Mouse (Mus musculus) testis, adult 2 months (tissue): ENCODE data around the gene Igsf3. TPM values are rescaled to one million over a fixed set of nuclear protein-coding genes. Genes with fewer than 3 reads are reported as not detected.

Experiments used
- H3K27ac ChIP-seq: fragments of 200-500 bp; 2 replicates; pipeline ENCODE4 v1.5.1; 2012; ENCODE audit warnings: low read depth, low read length; ENCODE audit not compliant: control insufficient read depth, insufficient read depth
- H3K27me3 ChIP-seq: fragments of 200-500 bp; 2 replicates; pipeline ENCODE4 v1.6.1; 2012; ENCODE audit warnings: mild to moderate bottlenecking, low read length, moderate library complexity; ENCODE audit not compliant: control insufficient read depth, insufficient read depth
- H3K36me3 ChIP-seq: fragments of 200-500 bp; 2 replicates; pipeline ENCODE4 v1.6.1; 2012; ENCODE audit warnings: mild to moderate bottlenecking, low read length; ENCODE audit not compliant: control insufficient read depth, insufficient read depth
- H3K4me1 ChIP-seq: fragments of 200-500 bp; 2 replicates; pipeline ENCODE4 v1.6.1; 2012; ENCODE audit warnings: low read length; ENCODE audit not compliant: control insufficient read depth, insufficient read depth
- H3K4me3 ChIP-seq: fragments of 200-500 bp; 2 replicates; pipeline ENCODE4 v1.5.1; 2012; ENCODE audit warnings: low read depth, mild to moderate bottlenecking, low read length, moderate library complexity, mixed read lengths; ENCODE audit not compliant: control insufficient read depth
- CTCF ChIP-seq: fragments of 200-500 bp; IDR thresholded peaks from 2 replicates; pipeline ENCODE4 v1.5.1; 2012; ENCODE audit warnings: low read depth, mild to moderate bottlenecking, inconsistent platforms, low read length, moderate library complexity; ENCODE audit not compliant: control insufficient read depth, insufficient read depth, insufficient replicate concordance
- POLR2A ChIP-seq: fragments of 200-500 bp; IDR thresholded peaks from 2 replicates; pipeline ENCODE4 v1.6.1; 2012; ENCODE audit warnings: low read depth, mild to moderate bottlenecking, inconsistent platforms, low read length, moderate library complexity; ENCODE audit not compliant: control insufficient read depth
- polyA plus RNA-seq: library from polyadenylated mRNA; depleted of rRNA; stranded (reverse); fragments of >200 nt; gene quantifications from 2 replicates; pipeline ENCODE4 v1.2.3, GENCODE M21; 2012; rRNA removed

The Igsf3 gene
- polyA plus RNA-seq: 3.9 TPM in 2 replicates

GRCm38 (mm10) chr3:101376538-101377247 is at the start of gene Igsf3:
TSS of gene Igsf3 (plus strand) at chr3:101377083.
- TF ChIP-seq CTCF (no peak), POLR2A (no peak)
- H3K4me1 ChIP-seq: peaks cover 9% of the 10 kb centered on the region
- H3K36me3 ChIP-seq: no peaks in the 10 kb centered on the region
- H3K4me3 ChIP-seq: peak within 1 kb of the TSS; percentile 75
- no peak within 1 kb of the TSS for H3K27ac ChIP-seq
- H3K27me3 ChIP-seq: no peaks in the 10 kb centered on the region

DNA sequence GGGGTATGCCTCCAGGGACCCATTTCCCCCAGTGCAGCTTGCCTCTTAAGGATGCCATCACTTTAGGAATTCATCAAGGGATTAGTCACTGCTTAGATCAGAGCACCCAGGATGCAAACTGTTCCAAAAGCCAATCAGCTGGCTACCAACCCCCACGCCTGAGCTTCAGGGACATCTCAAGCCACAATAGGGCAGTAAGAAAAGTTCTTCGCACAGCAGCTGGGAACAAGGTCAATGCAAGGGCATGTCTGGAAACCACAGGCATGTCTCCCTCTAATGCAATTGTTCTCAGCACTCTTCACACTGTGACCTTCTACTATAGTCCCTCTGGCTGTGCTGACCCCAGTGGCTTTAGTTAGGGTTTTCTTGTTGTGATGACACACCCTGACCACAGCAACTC is 49.6 kb upstream of the Igsf3 start:
- Histone ChIP-seq H3K36me3 (no peaks in the 10 kb centered on the region), H3K4me1 (no peaks in the 10 kb centered on the region), H3K27me3 (no peaks in the 10 kb centered on the region), H3K4me3 (no peak overlapping the region), H3K27ac (no peak overlapping the region)
- TF ChIP-seq CTCF: no peak
- no peak for TF ChIP-seq POLR2A

DNA sequence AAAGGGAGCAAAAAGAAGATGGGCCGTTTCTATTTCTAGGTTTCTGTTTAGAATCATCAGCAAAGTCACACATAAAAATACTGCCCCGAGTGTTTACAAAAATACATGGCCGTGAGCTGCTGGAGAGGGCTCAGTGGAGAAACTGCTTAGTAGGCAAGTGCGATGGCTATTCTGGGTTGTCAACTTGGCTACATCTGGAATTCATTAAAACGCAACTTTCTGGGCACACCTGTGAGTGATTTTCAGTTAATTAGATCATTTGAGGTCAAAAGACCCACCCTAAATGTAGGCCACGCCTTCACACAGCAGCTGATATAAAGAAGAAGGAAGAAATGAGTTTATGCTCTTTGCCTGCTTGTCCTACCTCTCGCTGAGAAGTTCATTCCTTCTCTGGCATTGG is 48.3 kb upstream of the Igsf3 start:
- no peak overlapping the region for H3K27ac ChIP-seq
- no peaks in the 10 kb centered on the region for H3K27me3 ChIP-seq
- no peaks in the 10 kb centered on the region for H3K36me3 ChIP-seq
- TF ChIP-seq CTCF: no peak
- TF ChIP-seq POLR2A: no peak
- no peak overlapping the region for H3K4me3 ChIP-seq
- no peaks in the 10 kb centered on the region for H3K4me1 ChIP-seq

DNA sequence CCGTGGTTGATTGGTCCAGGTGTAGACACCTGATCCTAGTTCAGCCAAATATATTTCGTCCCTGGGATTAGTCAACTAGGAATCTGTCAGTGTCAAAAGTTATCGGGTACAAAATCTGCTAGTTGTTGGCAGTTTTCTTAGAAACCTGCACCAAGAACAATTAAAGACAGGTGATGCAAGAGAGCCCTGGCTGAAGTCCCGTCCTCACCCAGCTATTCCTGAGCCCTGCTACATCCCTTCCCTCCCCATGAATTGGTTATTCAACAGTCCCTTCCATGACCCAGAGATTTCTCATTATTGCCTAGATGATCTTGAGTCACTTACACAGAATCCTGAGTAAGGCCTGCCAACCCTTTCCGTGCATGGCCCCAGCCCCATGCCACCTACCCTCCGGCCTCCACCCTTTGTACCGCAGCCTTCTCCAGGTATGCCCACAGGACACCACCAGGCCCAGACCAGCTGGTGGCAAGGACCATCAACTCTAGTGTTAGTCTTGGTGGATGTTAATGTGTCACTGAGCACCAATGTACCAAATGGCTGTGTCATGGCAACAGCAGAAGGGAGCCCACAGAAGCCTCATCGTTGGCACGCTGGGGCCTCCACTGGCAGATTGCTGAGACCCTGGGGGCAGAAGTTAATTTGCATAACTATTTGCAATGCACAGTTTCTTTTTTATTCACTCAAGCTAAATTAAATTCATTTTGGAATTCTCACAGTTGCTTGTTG is 33.5 kb upstream of the Igsf3 start:
- TF ChIP-seq CTCF (no peak), POLR2A (no peak)
- Histone ChIP-seq H3K4me1 (no peaks in the 10 kb centered on the region; the same call in 1 of the 2 replicates), H3K27me3 (no peaks in the 10 kb centered on the region), H3K27ac (no peak overlapping the region), H3K36me3 (no peaks in the 10 kb centered on the region), H3K4me3 (no peak overlapping the region)

- no peak overlapping the region for H3K27ac ChIP-seq
- TF ChIP-seq POLR2A (no peak), CTCF (no peak)
These were observed 32.6 kb upstream of the Igsf3 start for GRCm38 (mm10) chr3:101344246-101344645.

DNA sequence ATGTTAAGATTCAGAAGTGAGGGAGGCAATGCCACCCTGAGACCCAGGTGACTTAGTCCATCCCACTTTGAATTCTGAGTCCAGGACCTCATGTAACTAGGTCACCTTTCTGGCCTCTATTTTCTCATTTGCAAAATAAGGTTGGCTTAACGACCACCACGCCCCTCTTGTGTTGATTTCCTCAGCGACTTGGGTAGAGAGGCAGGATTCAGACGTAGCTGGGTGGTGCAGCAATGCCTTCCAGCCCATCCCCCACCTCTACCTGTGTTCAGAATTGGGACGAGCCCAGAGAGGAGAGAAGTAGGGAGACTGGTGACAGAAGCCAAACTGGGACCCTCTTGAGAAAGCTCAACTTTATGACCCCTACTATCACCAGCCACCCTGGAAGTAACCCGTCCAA is 31.6 kb upstream of the Igsf3 start:
- Histone ChIP-seq H3K4me1 (peaks cover 3% of the 10 kb centered on the region), H3K36me3 (no peaks in the 10 kb centered on the region), H3K4me3 (no peak overlapping the region), H3K27ac (no peak overlapping the region), H3K27me3 (no peaks in the 10 kb centered on the region)
- TF ChIP-seq POLR2A (no peak), CTCF (no peak)

More at GRCm38 (mm10) chr3:101344246-101344645, 32.6 kb upstream of the Igsf3 start:
- Histone ChIP-seq H3K4me1 (peaks cover 3% of the 10 kb centered on the region), H3K27me3 (no peaks in the 10 kb centered on the region), H3K4me3 (no peak overlapping the region), H3K36me3 (no peaks in the 10 kb centered on the region)

DNA sequence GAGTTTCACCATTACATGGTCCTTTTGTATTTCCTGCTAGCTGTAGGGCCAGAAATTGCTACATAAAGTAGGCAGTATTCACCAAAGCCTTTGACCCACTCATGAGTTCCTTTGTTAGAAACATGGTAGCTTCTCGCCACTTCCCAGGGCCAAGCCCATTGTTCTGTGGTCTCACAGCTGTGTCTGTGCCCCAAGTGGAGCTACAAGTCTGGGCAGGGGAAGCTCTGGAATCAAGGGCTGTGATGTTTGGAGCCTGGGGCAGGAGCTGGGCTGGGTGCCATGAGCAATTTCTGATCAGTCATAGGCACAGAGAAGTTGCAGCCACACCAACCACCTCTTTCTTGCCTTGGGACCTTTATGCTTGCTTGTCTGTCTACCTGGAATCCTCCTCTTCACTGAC is 30.1 kb upstream of the Igsf3 start:
- no peaks in the 10 kb centered on the region for H3K27me3 ChIP-seq
- no peak overlapping the region for H3K4me3 ChIP-seq
- H3K4me1 ChIP-seq: peaks cover 3% of the 10 kb centered on the region
- TF ChIP-seq POLR2A (no peak), CTCF (no peak)
- no peaks in the 10 kb centered on the region for H3K36me3 ChIP-seq
- H3K27ac ChIP-seq: no peak overlapping the region
